Mouse (Mus musculus) intestine, embryonic 15.5 days (tissue): Measurements from ENCODE around the gene Gdf11. TPM values are rescaled to one million over a fixed set of nuclear protein-coding genes. Genes with fewer than 3 reads are reported as not detected.

Experiments
- ATAC-seq: fragments of 200-750 bp; cut with Nextera tagmentation; 2 replicates; pipeline ENCODE4 v1.8.0; 2017; ENCODE audit warnings: moderate TSS enrichment, moderate library complexity
- H3K27ac ChIP-seq: fragments of 300-500 bp; sonication (generic); 2 replicates; pipeline ENCODE4 v1.5.1; 2015; ENCODE audit warnings: mild to moderate bottlenecking, inconsistent platforms
- H3K27me3 ChIP-seq: fragments of 300-500 bp; sonication (generic); replicated peaks from 2 replicates; pipeline ENCODE4 v1.6.1; 2015; ENCODE audit warnings: inconsistent platforms
- H3K36me3 ChIP-seq: fragments of 300-500 bp; sonication (generic); 2 replicates; pipeline ENCODE4 v1.6.1; 2015; ENCODE audit warnings: inconsistent platforms
- H3K4me1 ChIP-seq: fragments of 300-500 bp; sonication (generic); replicated peaks from 2 replicates; pipeline ENCODE4 v1.6.1; 2015; ENCODE audit warnings: inconsistent platforms
- H3K4me2 ChIP-seq: fragments of 300-500 bp; sonication (generic); replicated peaks from 2 replicates; pipeline ENCODE4 v1.6.1; 2015; ENCODE audit warnings: mild to moderate bottlenecking, inconsistent platforms
- H3K4me3 ChIP-seq: fragments of 300-500 bp; sonication (generic); replicated peaks from 2 replicates; pipeline ENCODE4 v1.5.1; 2015; ENCODE audit warnings: inconsistent platforms
- H3K9ac ChIP-seq: fragments of 300-500 bp; sonication (generic); 2 replicates; pipeline ENCODE4 v1.6.1; 2015; ENCODE audit warnings: inconsistent platforms
- H3K9me3 ChIP-seq: fragments of 300-500 bp; sonication (generic); 2 replicates; pipeline ENCODE4 v1.6.1; 2016; ENCODE audit warnings: inconsistent platforms
- WGBS: fragments of 180-500 bp; shearing (Covaris S2); methylation state at CpG from one replicate; pipeline ENCODE4 v1.1.7; 2015; 5-methylcytosine and 5-hydroxymethylcytosine counted together
- polyA plus RNA-seq: library from polyadenylated mRNA; unstranded; fragments of >200 nt; fragmentation: Nextera tagmentation; extraction: Ambion mirVana; gene quantifications from 2 replicates; pipeline ENCODE4 v1.2.1, GENCODE M21; 2015

Gene Gdf11
- polyA plus RNA-seq, 1 experiment from 2014 or later, result 3.9 TPM

DNA sequence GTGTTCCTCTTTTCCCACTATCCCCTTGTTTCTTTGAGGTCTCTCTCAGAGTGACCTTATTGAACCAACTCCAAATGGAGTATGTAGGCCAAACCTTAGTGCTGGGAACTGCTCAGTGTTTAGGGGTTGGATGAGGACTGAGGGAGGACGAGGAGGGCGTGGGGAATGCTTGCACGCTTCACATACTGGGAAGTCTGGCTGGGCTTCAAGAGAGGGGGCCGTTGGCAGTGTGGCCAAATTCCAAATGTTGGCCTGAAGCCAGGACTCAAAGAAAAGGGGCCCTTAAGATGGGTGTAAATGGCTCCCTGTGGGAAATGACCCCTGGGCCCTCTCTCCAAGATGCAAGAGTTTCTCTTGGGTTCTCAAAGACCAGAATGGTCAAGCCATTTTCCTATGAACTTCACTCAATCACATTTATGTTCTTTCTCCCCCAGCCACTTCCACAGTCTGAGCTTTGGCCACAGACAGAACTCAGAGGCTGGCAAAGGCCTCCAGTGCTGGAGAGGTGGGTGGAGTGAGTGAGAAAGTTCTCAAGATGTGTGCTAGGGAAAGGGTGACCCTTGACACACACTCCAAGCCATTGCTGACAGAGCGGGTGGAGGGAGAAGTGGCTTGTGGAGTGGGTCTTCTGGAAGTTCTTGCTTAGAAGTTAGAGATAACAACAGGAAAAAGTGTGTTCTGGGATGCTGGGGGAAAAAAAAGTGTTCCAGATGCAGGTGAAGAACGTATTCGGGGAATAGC lies 38.3 kb upstream of the Gdf11 start:
- Histone ChIP-seq H3K4me3 (no peak overlapping the region), H3K27ac (no peak overlapping the region), H3K9ac (no peak overlapping the region), H3K4me2 (no peak overlapping the region), H3K36me3 (no peaks in the 10 kb centered on the region), H3K27me3 (peaks cover 41% of the 10 kb centered on the region), H3K9me3 (no peaks in the 10 kb centered on the region), H3K4me1 (peaks cover 10% of the 10 kb centered on the region)
- ATAC-seq, result no peak
- WGBS, result 68% methylated on average over 7 of the region's 7 CpGs

DNA sequence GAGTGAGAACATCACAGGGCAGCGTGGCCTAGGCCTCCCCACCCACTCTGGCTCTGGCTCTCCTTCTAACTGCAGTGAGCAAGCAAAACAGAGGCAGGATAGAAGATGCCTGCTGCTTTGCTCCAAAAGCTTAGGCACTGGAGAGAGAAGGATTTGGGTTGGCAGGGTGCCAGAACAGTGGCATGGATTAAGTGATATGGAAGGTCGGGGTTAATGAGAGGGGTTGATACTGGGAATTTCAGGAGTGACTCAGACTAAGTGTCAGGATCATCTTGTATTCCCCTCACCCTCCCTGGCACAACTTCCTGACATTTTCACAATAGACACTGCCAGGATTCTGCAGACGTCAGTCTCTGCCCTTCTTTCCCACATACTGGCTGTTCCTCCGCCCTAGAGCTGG lies 36.8 kb upstream of the Gdf11 start:
- Histone ChIP-seq H3K27ac (no peak overlapping the region), H3K4me1 (peaks cover 6% of the 10 kb centered on the region), H3K9ac (no peak overlapping the region), H3K27me3 (peaks cover 27% of the 10 kb centered on the region), H3K4me3 (no peak overlapping the region), H3K9me3 (no peaks in the 10 kb centered on the region), H3K36me3 (no peaks in the 10 kb centered on the region), H3K4me2 (no peak overlapping the region)
- ATAC-seq, result no peak
- 42% methylated on average over 4 of the region's 4 CpGs for WGBS

DNA sequence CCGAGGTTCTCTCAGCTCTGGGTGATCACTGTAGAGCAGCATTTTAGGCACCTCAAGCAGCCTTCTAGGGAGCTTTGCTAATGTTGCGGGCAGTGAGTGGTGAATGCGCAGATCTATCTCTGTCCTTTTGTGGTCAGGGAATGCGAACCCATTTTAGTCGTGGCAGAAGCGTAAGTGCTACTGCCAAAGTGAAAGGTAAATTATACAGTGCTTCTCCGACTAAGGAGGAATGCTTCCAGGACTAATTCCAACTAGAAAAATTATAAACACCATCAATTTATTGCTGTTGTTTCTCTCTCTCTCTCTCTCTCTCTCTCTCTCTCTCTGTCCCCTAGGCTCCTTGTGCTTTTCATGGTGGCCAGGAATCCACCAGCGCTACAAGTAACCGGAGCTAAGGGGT lies 32.4 kb upstream of the Gdf11 start, which contains the start of gene Bloc1s1:
Bloc1s1 (minus strand) TSS at position 101 of the 400 bp plus-strand sequence.
- H3K4me1 ChIP-seq, result peaks cover 38% of the 10 kb centered on the region
- peak within 1 kb of the TSS; percentile 87 for H3K4me3 ChIP-seq

DNA sequence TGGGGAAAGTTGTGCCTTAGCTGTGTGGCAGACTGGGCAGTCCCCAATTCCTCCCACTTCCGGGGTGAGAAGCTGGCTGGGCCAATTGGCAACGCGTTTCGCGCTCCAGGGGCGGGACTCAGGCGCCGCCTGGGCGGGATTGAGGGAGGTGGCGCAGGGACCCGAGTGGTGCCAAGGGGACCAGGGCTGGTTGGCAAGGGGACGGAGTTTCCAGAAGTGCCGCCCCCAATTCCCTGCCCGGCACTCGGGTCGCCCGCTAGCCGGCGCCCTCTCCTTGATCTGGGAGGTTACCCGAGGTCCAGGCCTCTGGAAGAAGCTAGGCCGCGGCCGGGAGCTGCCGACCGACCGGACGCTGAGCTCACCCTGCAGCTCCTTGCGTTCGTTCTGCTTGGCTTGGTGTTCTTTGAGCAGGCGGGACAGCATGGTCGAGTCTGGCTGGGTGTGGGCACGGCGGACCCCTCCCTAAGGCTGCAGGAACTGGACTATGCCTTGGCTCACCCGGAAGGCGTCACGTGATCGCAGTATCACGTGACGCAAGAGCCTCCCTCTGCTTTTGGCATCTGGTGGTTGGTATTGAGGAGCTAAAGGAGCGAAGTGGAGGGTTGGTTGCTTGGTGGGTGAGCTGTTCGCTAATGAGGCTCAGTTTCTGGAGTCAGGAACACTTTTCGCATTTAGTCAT lies 31.6 kb upstream of the Gdf11 start:
- peak overlapping the region; percentile 87 for H3K4me3 ChIP-seq
- H3K4me2 ChIP-seq, result peak overlapping the region; percentile 63
- WGBS, result under 1% methylated on average over 42 of the region's 42 CpGs
- peaks cover 41% of the 10 kb centered on the region for H3K4me1 ChIP-seq
- no peaks in the 10 kb centered on the region for H3K36me3 ChIP-seq
- H3K9me3 ChIP-seq, result no peaks in the 10 kb centered on the region
- peak; percentile 96 for ATAC-seq
- peak overlapping the region; percentile 95 for H3K27ac ChIP-seq
- H3K27me3 ChIP-seq, result 0 out of 2 replicates have a peak, but pooled peaks cover 2% of the 10 kb centered on the region
- peak overlapping the region; percentile 79 for H3K9ac ChIP-seq

More for the DNA sequence above, 32.4 kb upstream of the Gdf11 start, which contains the start of gene Bloc1s1:
- 60% methylated on average over 9 of the region's 9 CpGs for WGBS
- ATAC-seq, result no peak
- Histone ChIP-seq H3K27me3 (0 out of 2 replicates have a peak, but pooled peaks cover 4% of the 10 kb centered on the region), H3K36me3 (no peaks in the 10 kb centered on the region), H3K4me2 (peak within 1 kb of the TSS; percentile 63), H3K9ac (peak within 1 kb of the TSS; percentile 79), H3K27ac (peak within 1 kb of the TSS; percentile 95), H3K9me3 (no peaks in the 10 kb centered on the region)

DNA sequence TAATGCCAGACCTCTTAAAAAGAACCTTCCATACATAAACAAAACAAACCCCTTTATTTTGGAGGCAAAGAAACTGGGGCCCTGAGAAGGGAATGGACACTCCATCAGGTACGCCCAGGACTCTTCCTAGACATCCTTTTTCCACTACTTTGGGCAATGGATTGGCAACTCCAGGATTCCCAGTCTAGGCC lies 31.2 kb upstream of the Gdf11 start, which contains the start of gene Rdh5:
Rdh5 (minus strand) TSS at position 67 of the 191 bp plus-strand sequence.
- Histone ChIP-seq H3K9ac (peak within 1 kb of the TSS; percentile 79), H3K4me3 (peak within 1 kb of the TSS; percentile 87), H3K27ac (peak within 1 kb of the TSS; percentile 95), H3K36me3 (peaks cover 4% of the 10 kb centered on the region; the same call in 1 of the 2 replicates), H3K9me3 (no peaks in the 10 kb centered on the region), H3K4me1 (peaks cover 41% of the 10 kb centered on the region), H3K4me2 (peak within 1 kb of the TSS; percentile 63), H3K27me3 (0 out of 2 replicates have a peak, but pooled peaks cover 2% of the 10 kb centered on the region)
- no peak for ATAC-seq
- 7% methylated on average over 1 of the region's 1 CpGs for WGBS

DNA sequence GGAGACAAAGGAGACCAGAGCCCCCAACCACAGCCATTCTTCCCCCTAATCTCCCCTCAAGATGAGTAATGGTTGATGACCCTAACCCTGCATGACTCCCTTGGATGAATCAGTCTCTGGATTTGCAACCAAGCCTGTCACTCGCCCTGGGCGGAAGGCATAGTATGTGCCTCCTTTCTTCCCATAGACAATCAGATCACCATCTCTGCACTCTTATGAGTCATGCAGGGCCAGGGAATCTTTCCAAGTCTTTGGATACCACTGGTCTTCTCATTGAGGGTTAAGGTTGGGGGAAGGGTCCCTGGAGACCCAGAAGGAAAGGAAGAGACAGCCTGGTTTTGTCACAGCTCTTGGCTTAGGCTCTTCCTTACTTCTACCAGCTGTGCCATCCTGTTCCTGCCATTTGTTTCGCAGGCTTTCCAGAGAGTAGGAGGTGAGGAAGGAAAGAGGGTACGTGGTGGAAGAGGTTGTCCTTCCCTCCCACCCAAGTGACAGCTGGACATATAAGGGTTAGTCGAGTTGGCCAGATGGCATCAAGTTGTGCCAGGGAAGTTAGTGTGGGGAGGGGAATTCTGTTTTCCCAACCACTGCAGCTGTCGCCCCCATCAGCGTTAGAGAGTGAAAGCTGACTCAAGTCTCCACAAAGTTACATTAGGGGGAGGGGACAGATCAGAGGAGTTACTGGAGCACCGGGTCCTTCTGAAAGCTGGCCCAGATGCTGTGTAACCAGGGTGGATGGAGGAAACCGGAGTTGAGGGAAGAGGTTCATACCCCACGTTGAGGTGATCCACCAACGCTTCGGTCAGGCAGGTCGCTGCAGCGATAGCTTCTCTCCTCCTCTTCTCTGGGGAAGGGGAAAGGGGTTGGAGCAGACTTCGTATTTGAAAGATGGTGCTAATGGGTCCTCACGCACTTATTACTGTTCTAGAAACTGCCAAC lies 30.6 kb upstream of the Gdf11 start:
- WGBS, result 72% methylated on average over 16 of the region's 16 CpGs
- Histone ChIP-seq H3K4me3 (peak overlapping the region; percentile 87), H3K27ac (peak overlapping the region; percentile 95; the same call in 1 of the 2 replicates), H3K4me1 (peaks cover 41% of the 10 kb centered on the region), H3K36me3 (peaks cover 9% of the 10 kb centered on the region; the same call in 1 of the 2 replicates), H3K27me3 (no peaks in the 10 kb centered on the region), H3K4me2 (peak overlapping the region; percentile 63), H3K9me3 (no peaks in the 10 kb centered on the region), H3K9ac (peak overlapping the region; percentile 79)
- ATAC-seq, result no peak

DNA sequence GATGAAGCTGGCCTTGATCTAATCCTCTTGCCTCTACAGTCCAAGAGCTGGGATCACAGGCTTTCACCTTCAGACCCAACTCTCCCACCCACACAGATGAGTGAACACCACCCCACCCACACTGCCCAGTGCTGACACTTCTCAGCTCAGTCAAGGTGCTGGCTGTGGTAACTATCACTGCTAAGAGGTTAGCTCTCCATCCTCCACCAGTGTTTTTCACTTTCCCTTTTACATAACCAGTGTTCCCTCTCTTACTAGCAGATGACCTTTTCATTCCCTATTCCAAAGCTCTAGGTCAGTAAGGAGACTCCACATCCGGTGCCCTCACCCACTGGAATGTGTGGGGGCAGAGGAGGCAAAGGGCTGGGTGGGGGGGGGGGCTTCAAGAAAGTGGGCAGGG lies 29.7 kb upstream of the Gdf11 start:
- Histone ChIP-seq H3K4me2 (peak overlapping the region; percentile 63; the same call in 1 of the 2 replicates), H3K4me3 (no peak overlapping the region), H3K9me3 (no peaks in the 10 kb centered on the region), H3K27me3 (no peaks in the 10 kb centered on the region), H3K36me3 (peaks cover 15% of the 10 kb centered on the region), H3K4me1 (peaks cover 41% of the 10 kb centered on the region), H3K9ac (no peak overlapping the region), H3K27ac (peak overlapping the region; percentile 55; the same call in 1 of the 2 replicates)
- no peak for ATAC-seq
- WGBS, result 55% methylated on average over 1 of the region's 1 CpGs

DNA sequence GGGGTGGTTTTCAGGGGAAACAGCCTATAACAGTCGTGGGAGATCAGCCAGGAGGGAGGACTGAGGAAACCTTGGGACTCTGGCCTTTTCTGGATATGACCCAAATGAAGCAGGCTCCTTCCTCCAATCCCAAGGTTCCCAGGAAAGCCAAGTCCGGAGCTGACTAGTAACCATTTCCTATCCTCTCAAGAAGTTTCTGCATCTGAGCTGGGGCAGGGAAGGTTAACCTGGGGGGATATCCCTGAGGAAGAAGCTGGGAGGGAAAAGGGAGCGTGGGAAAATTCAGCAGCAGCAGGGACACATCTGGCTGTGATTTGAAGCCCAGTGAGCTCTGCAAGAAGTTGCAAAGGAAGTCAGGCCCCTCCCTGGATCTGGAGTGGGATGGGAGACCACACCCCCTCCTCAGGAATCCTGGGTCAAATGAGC lies 29.2 kb upstream of the Gdf11 start:
- 60% methylated on average over 3 of the region's 3 CpGs for WGBS
- Histone ChIP-seq H3K36me3 (peaks cover 15% of the 10 kb centered on the region), H3K4me3 (no peak overlapping the region), H3K27ac (peak overlapping the region; percentile 78; the same call in 1 of the 2 replicates), H3K4me1 (peaks cover 41% of the 10 kb centered on the region), H3K9me3 (no peaks in the 10 kb centered on the region), H3K9ac (no peak overlapping the region), H3K27me3 (no peaks in the 10 kb centered on the region), H3K4me2 (0 out of 2 replicates have a peak overlapping the region, but pooled peaks have one; percentile 6)
- ATAC-seq, result no peak

DNA sequence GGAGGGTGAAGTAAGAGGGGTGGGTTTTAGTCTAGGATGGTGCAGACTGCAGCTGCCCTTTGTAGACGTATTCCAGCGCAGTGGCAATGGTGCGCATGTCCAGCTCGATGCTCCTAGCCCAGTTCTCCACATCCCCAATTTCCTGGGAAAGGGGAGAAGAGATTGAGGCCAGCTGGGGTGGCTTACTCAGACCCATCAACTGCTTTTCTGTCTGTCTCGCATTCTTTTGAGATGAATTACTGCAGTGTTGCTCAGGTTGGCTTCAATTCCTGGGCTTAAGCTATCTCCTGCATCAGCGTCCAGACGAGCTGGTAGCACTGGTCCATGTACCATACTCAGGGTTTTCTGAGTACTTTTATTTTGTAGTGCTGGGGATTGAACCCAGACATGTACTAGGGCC lies 28.4 kb upstream of the Gdf11 start:
- peaks cover 41% of the 10 kb centered on the region for H3K4me1 ChIP-seq
- peaks cover 18% of the 10 kb centered on the region for H3K36me3 ChIP-seq
- H3K9me3 ChIP-seq, result no peaks in the 10 kb centered on the region
- H3K4me3 ChIP-seq, result no peak overlapping the region
- H3K9ac ChIP-seq, result no peak overlapping the region
- no peak overlapping the region for H3K4me2 ChIP-seq
- WGBS, result 76% methylated on average over 7 of the region's 7 CpGs
- no peaks in the 10 kb centered on the region for H3K27me3 ChIP-seq
- no peak for ATAC-seq
- peak overlapping the region; percentile 78; the same call in 1 of the 2 replicates for H3K27ac ChIP-seq

DNA sequence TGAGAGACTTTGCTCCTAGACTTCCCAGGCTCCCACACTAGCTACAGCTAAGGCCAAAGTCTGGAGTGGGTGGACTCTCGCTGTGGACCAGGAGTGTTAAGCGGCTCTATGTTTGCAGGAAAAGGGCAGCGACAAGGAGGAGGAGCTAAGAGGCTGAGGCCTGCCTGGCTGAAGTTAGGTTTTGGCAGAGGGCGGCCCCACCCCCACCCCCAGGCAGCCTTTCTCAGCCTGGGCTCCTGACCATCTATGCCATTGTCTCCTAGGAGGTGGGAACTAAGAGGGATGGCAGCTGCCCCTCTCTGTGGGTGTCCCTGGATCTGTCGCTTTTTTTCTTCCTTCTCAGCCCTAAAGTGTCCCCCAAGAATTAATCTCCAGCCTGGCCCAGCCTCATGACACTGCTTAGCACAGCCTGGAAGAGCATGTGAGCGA lies 27.7 kb upstream of the Gdf11 start:
- WGBS, result 19% methylated on average over 6 of the region's 6 CpGs
- ATAC-seq, result peak; percentile 67
- H3K9ac ChIP-seq, result no peak overlapping the region

DNA sequence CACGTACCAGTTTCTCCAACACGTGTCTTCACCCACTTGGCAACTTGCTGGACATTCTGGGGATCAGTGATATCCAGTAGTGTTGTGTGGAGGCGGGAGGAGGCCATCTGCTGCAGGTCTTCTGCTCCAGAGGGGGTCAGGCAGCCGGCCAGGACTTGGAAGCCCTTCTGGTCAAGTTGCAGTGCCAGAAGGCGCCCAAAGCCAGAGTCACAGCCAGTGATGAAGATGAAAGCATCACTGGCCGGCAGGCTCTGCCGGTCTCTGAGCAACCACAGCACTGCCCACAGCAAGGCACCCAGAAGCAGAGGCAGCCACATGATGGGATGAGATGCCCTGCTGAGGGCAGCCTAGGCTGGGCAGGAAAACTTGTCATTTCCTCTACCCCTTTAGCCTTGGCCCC lies 26.7 kb upstream of the Gdf11 start:
- Histone ChIP-seq H3K36me3 (peaks cover 29% of the 10 kb centered on the region), H3K27me3 (no peaks in the 10 kb centered on the region), H3K27ac (peak overlapping the region; percentile 78; the same call in 1 of the 2 replicates), H3K9ac (no peak overlapping the region), H3K4me3 (no peak overlapping the region), H3K9me3 (no peaks in the 10 kb centered on the region), H3K4me1 (peaks cover 41% of the 10 kb centered on the region), H3K4me2 (no peak overlapping the region)
- no peak for ATAC-seq
- WGBS, result 84% methylated on average over 7 of the region's 7 CpGs

More for the DNA sequence above, 27.7 kb upstream of the Gdf11 start:
- Histone ChIP-seq H3K4me1 (peaks cover 41% of the 10 kb centered on the region), H3K4me3 (no peak overlapping the region), H3K27me3 (no peaks in the 10 kb centered on the region), H3K4me2 (no peak overlapping the region; the same call in 1 of the 2 replicates), H3K9me3 (no peaks in the 10 kb centered on the region), H3K36me3 (peaks cover 20% of the 10 kb centered on the region), H3K27ac (peak overlapping the region; percentile 78)
